In genomic region chr3:105839836-105840235, GRCm38 (mm10) we compare ENCODE assay signal across 31 mouse cellular contexts. TPM values are rescaled to one million over a fixed set of nuclear protein-coding genes. Genes with fewer than 3 reads are reported as not detected.
DNase-seq lines count a peak whose midpoint lies in the region; ATAC-seq and TF ChIP-seq lines count a peak whose summit lies in the region.
"Had no signal": no experiment of that assay in that cellular context is flagged by ENCODE, and none has a peak within 500 bp of the region (broad histone marks: within the 10 kb centered on the region; RNA-seq: fewer than 3 reads in every experiment).

No protein-coding gene starts in this region.

- peak; percentile 29 for DNase-seq in layer of hippocampus, adult 9-11 months
- DNase-seq in layer of hippocampus, adult 8-10 months (ENCODE audit: low spot score in 2 of 2) = no peak
- no peak for DNase-seq in forebrain, postnatal 0 days
- no peak for DNase-seq in lung, postnatal 25 days (ENCODE audit: low spot score)
- DNase-seq: adrenal gland, adult 8-10 months; adrenal gland, postnatal 14 days; adrenal gland, postnatal 36 days; cerebellum, adult 11 months; cerebellum, adult 18-20 months; cerebellum, adult 8-10 months; cerebellum, adult 9-11 months; cerebellum, postnatal 14 days; cerebellum, postnatal 36 days; embryo, embryonic 11 days had no signal

- no peaks in the 10 kb centered on the region for H3K79me2 ChIP-seq in macrophage (ENCODE audit: inconsistent target)

- H3K4me1 ChIP-seq in bone marrow macrophage, adult 2 months (ENCODE audit: control insufficient read depth, insufficient read depth, low read length) = peaks cover 28% of the 10 kb centered on the region
- no peaks in the 10 kb centered on the region for H3K4me1 ChIP-seq in forebrain, postnatal 0 days (ENCODE audit: insufficient read depth)
- H3K4me1 ChIP-seq: embryonic facial prominence, embryonic 13.5 days; embryonic facial prominence, embryonic 15.5 days; forebrain, embryonic 10.5 days; forebrain, embryonic 12.5 days had no signal

- no peak overlapping the region for H3K4me3 ChIP-seq in bone marrow macrophage, adult 2 months (ENCODE audit: insufficient read depth, low read length)
- no peak overlapping the region for H3K4me3 ChIP-seq in macrophage (ENCODE audit: inconsistent target)
- H3K4me3 ChIP-seq in forebrain, postnatal 0 days (ENCODE audit: low read depth, low read length) = no peak overlapping the region
- H3K4me3 ChIP-seq: embryonic facial prominence, embryonic 13.5 days; embryonic facial prominence, embryonic 15.5 days; erythroblast, embryonic 14.5 days; forebrain, embryonic 10.5 days; forebrain, embryonic 12.5 days had no signal

- 62% methylated on average over 4 of the region's 4 CpGs for WGBS in macrophage (ENCODE audit: missing documents)
- 90% methylated on average over 4 of the region's 4 CpGs for WGBS in forebrain, postnatal 0 days

- no peak for TF ChIP-seq POLR2A in bone marrow macrophage, adult 2 months (IDR thresholded peaks at IDR 0.05; ENCODE audit: borderline replicate concordance, low read depth, low read length)

- H3K9me3 ChIP-seq in forebrain, postnatal 0 days (ENCODE audit: low read length) = no peaks in the 10 kb centered on the region
- H3K9me3 ChIP-seq: embryonic facial prominence, embryonic 13.5 days; embryonic facial prominence, embryonic 15.5 days; forebrain, embryonic 10.5 days; forebrain, embryonic 12.5 days; G1E had no signal

- no peaks in the 10 kb centered on the region for H3K27me3 ChIP-seq in forebrain, postnatal 0 days (ENCODE audit: insufficient read depth, low read length)
- H3K27me3 ChIP-seq: embryonic facial prominence, embryonic 13.5 days; embryonic facial prominence, embryonic 15.5 days; forebrain, embryonic 12.5 days had no signal

- H3K36me3 ChIP-seq in macrophage (ENCODE audit: inconsistent target) = no peaks in the 10 kb centered on the region
- no peaks in the 10 kb centered on the region for H3K36me3 ChIP-seq in forebrain, postnatal 0 days (ENCODE audit: insufficient read depth)
- H3K36me3 ChIP-seq: embryonic facial prominence, embryonic 13.5 days; embryonic facial prominence, embryonic 15.5 days; forebrain, embryonic 10.5 days; forebrain, embryonic 12.5 days; G1E had no signal

- no peak for TF ChIP-seq CTCF in bone marrow macrophage, adult 2 months (IDR thresholded peaks at IDR 0.05; ENCODE audit: low read depth, low read length)
- TF ChIP-seq CTCF in forebrain, postnatal 0 days (IDR thresholded peaks at IDR 0.05; ENCODE audit: low read depth) = no peak

- peak overlapping the region; percentile 66 for H3K27ac ChIP-seq in bone marrow macrophage, adult 2 months (ENCODE audit: insufficient read depth, low read depth, low read length)
- H3K27ac ChIP-seq in macrophage = 0 out of 2 replicates have a peak overlapping the region, but pooled peaks have one; percentile 15
- H3K27ac ChIP-seq in forebrain, postnatal 0 days (ENCODE audit: low read depth, low read length) = no peak overlapping the region
- H3K27ac ChIP-seq: embryonic facial prominence, embryonic 13.5 days; embryonic facial prominence, embryonic 15.5 days; forebrain, embryonic 10.5 days; forebrain, embryonic 12.5 days had no signal

- ATAC-seq in forebrain, postnatal 0 days = no peak
- no peak for ATAC-seq in megakaryocyte progenitor cell, adult 5-6 weeks (replicated peaks; ENCODE audit: poor library complexity)
- ATAC-seq: activated CD4-positive, CD25-positive, alpha-beta regulatory T cell, adult 4 months; forebrain, embryonic 14.5 days; forebrain, embryonic 16.5 days; Patski had no signal

- H3K9ac ChIP-seq in forebrain, postnatal 0 days = no peak overlapping the region
- H3K9ac ChIP-seq: embryonic facial prominence, embryonic 13.5 days; embryonic facial prominence, embryonic 15.5 days; forebrain, embryonic 12.5 days had no signal

- no peak overlapping the region for H3K4me2 ChIP-seq in forebrain, postnatal 0 days (ENCODE audit: low read depth)
- H3K4me2 ChIP-seq: embryonic facial prominence, embryonic 13.5 days; embryonic facial prominence, embryonic 15.5 days; forebrain, embryonic 12.5 days had no signal

RNA-seq across cellular contexts. Expression of gene Adora3, which starts 30.8 kb away (rescaled TPM):
- total RNA-seq in layer of hippocampus, adult 8-10 months (2022) = 1 to 10 TPM in 3 of 4 experiments, under 1 TPM in 1; 0.89 to 3.8 (median 2.5) TPM
- 2.6 and 2.7 TPM in 2 replicates for polyA plus RNA-seq in bone marrow macrophage, adult 2 months (2012; ENCODE audit: insufficient read depth, insufficient read length, missing spikeins)
- 1 to 10 TPM in 6 of 26 experiments, under 1 TPM in 7, not detected in 13; 0.40 to 2.3 (median 0.98) TPM for total RNA-seq in macrophage (2018; cell fraction: chromatin; rRNA removed)
- total RNA-seq in macrophage (2018; cell fraction: cytosol; rRNA removed) = 1 to 10 TPM in 11 of 26 experiments, under 1 TPM in 15; 0.24 to 2.1 (median 0.90) TPM
- 1 to 10 TPM in 15 of 26 experiments, under 1 TPM in 10, not detected in 1; 0.30 to 3.7 (median 1.2) TPM for total RNA-seq in macrophage (2018; cell fraction: nucleus; rRNA removed)
- 0.30 to 1.9 TPM (median 1.1 TPM) in 3 replicates for polyA plus RNA-seq in macrophage (2018)
- total RNA-seq in forebrain, postnatal 0 days (2014; rRNA removed) = 0.14 and 0.23 TPM in 2 replicates
- polyA plus RNA-seq in forebrain, postnatal 0 days (2015; fragmentation: Nextera tagmentation; extraction: Ambion mirVana) = 0.31 and 0.35 TPM in 2 replicates
- 0.81 and 1.4 TPM in 2 replicates for total RNA-seq in megakaryocyte progenitor cell, adult 5-6 weeks (2015)
- 0.20 TPM in 1 of 2 replicates, not detected in the other for total RNA-seq in megakaryocyte progenitor cell, adult 5-6 weeks (2017)
- polyA plus RNA-seq: C2C12; embryonic facial prominence, embryonic 11.5 days; erythroblast, embryonic 14.5 days; G1E; Patski had no signal

RNA-seq across cellular contexts. Expression of gene Tmigd3, which starts 30.9 kb away (rescaled TPM):
- under 1 TPM; 0.41 to 0.78 (median 0.63) TPM for total RNA-seq in layer of hippocampus, adult 8-10 months (2022)
- polyA plus RNA-seq in bone marrow macrophage, adult 2 months (2012; ENCODE audit: insufficient read depth, insufficient read length, missing spikeins) = 1.1 TPM in 1 of 2 replicates, not detected in the other
- not detected for total RNA-seq in macrophage (2018; cell fraction: chromatin; rRNA removed)
- total RNA-seq in macrophage (2018; cell fraction: cytosol; rRNA removed) = under 1 TPM in 22 of 26 experiments, not detected in 4; 0.20 to 0.77 (median 0.42) TPM
- under 1 TPM in 3 of 26 experiments, not detected in 23; 0.58 to 0.75 (median 0.72) TPM for total RNA-seq in macrophage (2018; cell fraction: nucleus; rRNA removed)
- polyA plus RNA-seq in macrophage (2018) = 0.26 to 0.61 TPM in 2 of 3 replicates, not detected in the other
- 1.4 TPM in 1 of 2 replicates, not detected in the other for total RNA-seq in forebrain, postnatal 0 days (2014; rRNA removed)
- polyA plus RNA-seq in forebrain, postnatal 0 days (2015; fragmentation: Nextera tagmentation; extraction: Ambion mirVana) = 0.21 TPM in 1 of 2 replicates, not detected in the other
- total RNA-seq in megakaryocyte progenitor cell, adult 5-6 weeks (2015) = 0.71 and 1.8 TPM in 2 replicates
- total RNA-seq in megakaryocyte progenitor cell, adult 5-6 weeks (2017) = 0.33 and 2.2 TPM in 2 replicates
- total RNA-seq: adrenal gland, adult 18-20 months; adrenal gland, adult 8-10 months; adrenal gland, postnatal 14 days; common myeloid progenitor, adult 5-6 weeks had no signal
- polyA plus RNA-seq: activated CD4-positive, CD25-positive, alpha-beta regulatory T cell, adult 4 months; C2C12; embryonic facial prominence, embryonic 11.5 days; embryonic facial prominence, embryonic 13.5 days; erythroblast, embryonic 14.5 days; forebrain, embryonic 10.5 days; forebrain, embryonic 12.5 days; forebrain, embryonic 14.5 days; forebrain, embryonic 16.5 days; Patski had no signal

RNA-seq across cellular contexts. Expression of gene Rap1a, which starts 38.7 kb away (rescaled TPM):
- total RNA-seq in layer of hippocampus, adult 8-10 months (2022) = 100 to 1,000 TPM in 1 of 4 experiments, 10 to 100 TPM in 3; 80.2 to 101 (median 89.7) TPM
- 257 and 269 TPM in 2 replicates for polyA plus RNA-seq in bone marrow macrophage, adult 2 months (2012; ENCODE audit: insufficient read depth, insufficient read length, missing spikeins)
- 10 to 100 TPM; 25.1 to 66.0 (median 44.9) TPM for total RNA-seq in macrophage (2018; cell fraction: chromatin; rRNA removed)
- total RNA-seq in macrophage (2018; cell fraction: cytosol; rRNA removed) = 100 to 1,000 TPM in 8 of 26 experiments, 10 to 100 TPM in 18; 57.9 to 116 (median 95.8) TPM
- total RNA-seq in macrophage (2018; cell fraction: nucleus; rRNA removed) = 100 to 1,000 TPM in 1 of 26 experiments, 10 to 100 TPM in 25; 41.2 to 103 (median 61.2) TPM
- 119 to 125 TPM (median 119 TPM) in 3 replicates for polyA plus RNA-seq in macrophage (2018)
- 36.4 and 37.5 TPM in 2 replicates for total RNA-seq in forebrain, postnatal 0 days (2014; rRNA removed)
- 60.7 and 70.5 TPM in 2 replicates for polyA plus RNA-seq in forebrain, postnatal 0 days (2015; fragmentation: Nextera tagmentation; extraction: Ambion mirVana)
- total RNA-seq in megakaryocyte progenitor cell, adult 5-6 weeks (2015) = 151 and 181 TPM in 2 replicates
- total RNA-seq in megakaryocyte progenitor cell, adult 5-6 weeks (2017) = 128 and 136 TPM in 2 replicates
